Mouse (Mus musculus): Measurements from ENCODE around the gene Fbxl13. TPM values are rescaled to one million over a fixed set of nuclear protein-coding genes. Genes with fewer than 3 reads are reported as not detected.

Fbxl13 gene
- polyA plus RNA-seq, 1 experiment: 1.8 TPM

DNA sequence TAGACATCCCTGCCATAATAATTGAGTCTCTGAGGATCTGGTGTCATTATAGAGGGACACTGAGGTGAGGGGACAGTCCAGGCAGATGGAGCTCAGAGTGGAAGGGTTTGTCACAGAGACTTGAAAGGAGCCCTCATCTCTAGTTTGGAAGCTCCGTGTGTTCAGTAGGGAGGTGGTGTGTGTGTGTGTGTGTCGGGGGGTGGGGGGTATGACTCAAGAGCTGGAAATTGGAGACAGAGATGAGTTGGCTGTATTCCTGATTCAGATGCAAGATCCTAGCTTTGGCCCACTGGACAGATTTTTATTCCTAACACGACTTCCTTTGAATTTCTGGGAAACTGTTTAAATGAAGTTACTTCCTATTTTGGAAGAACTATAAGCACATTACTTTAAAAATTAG is 158.1 kb downstream of the Fbxl13 start:
- WGBS: 56% methylated on average over 3 of the region's 3 CpGs
- no peak for DNase-seq
- no peaks in the 10 kb centered on the region for H3K4me1 ChIP-seq (ENCODE audit: control insufficient read depth, insufficient read depth, low read length)
- no peak overlapping the region for H3K4me3 ChIP-seq (replicated peaks; ENCODE audit: extremely low read depth, low read depth, low read length)
- TF ChIP-seq CTCF (IDR thresholded peaks at IDR 0.05; ENCODE audit: insufficient read depth, low read length) (no peak), POLR2A (IDR thresholded peaks at IDR 0.05; ENCODE audit: borderline replicate concordance, extremely low read depth, low read depth, low read length) (no peak)

DNA sequence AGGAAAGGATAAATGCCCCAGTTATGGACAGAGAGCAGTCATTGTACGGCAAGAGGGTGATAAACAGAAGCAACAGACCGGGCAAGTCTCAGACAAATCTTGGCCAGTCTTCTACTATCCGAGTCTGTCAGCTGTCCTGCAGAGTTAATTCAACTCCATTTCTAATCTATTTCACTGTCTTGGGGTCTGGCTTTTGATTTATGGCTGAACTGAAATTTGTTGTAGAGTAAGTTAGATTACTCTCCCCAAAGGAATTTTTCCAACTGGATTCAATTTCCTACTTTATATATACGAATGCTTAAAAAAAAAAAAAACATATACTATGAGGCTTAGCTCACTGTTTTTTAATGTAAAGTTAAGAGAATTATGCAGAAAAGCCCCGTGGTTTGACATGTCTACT is 158.6 kb downstream of the Fbxl13 start:
- no peak for DNase-seq
- 67% methylated on average over 5 of the region's 5 CpGs for WGBS
- TF ChIP-seq POLR2A (IDR thresholded peaks at IDR 0.05; ENCODE audit: borderline replicate concordance, extremely low read depth, low read depth, low read length) (no peak), CTCF (IDR thresholded peaks at IDR 0.05; ENCODE audit: insufficient read depth, low read length) (no peak)
- Histone ChIP-seq H3K4me1 (ENCODE audit: control insufficient read depth, insufficient read depth, low read length) (no peaks in the 10 kb centered on the region), H3K4me3 (replicated peaks; ENCODE audit: extremely low read depth, low read depth, low read length) (no peak overlapping the region)

DNA sequence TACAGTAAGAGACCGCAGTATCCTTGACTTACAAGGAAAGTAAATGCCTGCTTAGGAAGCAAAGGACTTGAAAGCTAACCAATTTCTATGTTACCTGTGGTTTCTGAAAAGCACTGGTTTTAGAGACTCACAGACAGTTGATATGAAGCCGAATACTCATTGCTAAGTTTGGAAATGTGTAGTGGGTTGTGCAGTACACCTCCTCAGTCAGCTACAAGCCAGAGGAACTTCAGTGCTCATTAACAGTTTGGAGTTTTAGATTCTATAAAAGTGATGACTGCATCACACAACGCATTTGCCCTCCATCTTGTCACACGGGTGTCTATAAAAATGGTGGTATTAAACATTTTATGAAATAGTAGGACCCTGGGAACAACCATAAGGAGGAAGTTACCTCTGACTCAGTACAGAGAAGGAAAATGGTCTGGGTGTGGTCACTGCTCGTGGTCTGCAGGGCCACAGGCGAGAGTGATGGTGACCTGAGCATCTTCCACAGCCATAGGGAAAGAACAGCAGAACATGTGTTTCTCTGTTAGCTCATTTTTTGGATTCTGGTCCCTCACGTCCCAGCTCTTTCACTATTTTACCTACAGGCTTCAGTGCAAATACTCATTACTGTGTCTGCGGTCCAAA is 160.1 kb downstream of the Fbxl13 start:
- WGBS: 89% methylated on average over 8 of the region's 8 CpGs
- TF ChIP-seq POLR2A (IDR thresholded peaks at IDR 0.05; ENCODE audit: borderline replicate concordance, extremely low read depth, low read depth, low read length): no peak

DNA sequence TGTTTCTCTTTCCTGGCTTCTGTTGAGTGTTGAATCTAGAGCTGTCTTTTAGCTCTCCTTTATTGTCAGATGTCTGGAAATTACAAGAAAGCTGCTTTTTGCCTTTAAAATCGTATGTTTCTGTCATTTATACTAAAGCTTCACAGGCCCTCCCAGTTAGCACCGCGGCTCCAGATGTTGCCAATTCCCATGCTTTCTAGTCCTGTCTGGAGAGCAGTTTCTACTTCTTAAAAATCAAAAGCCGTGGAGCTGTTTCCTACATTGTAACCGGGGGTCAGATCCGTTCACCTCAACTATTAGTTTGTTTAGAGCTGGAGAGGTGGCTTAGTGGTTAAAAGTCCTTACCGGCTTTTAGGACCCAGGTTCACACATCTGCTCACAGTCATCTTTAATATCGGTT is 162.2 kb downstream of the Fbxl13 start:
- WGBS: 80% methylated on average over 8 of the region's 8 CpGs
- Histone ChIP-seq H3K4me1 (ENCODE audit: control insufficient read depth, insufficient read depth, low read length) (no peaks in the 10 kb centered on the region), H3K4me3 (replicated peaks; ENCODE audit: extremely low read depth, low read depth, low read length) (no peak overlapping the region)
- TF ChIP-seq CTCF (IDR thresholded peaks at IDR 0.05; ENCODE audit: insufficient read depth, low read length) (no peak), POLR2A (IDR thresholded peaks at IDR 0.05; ENCODE audit: borderline replicate concordance, extremely low read depth, low read depth, low read length) (no peak)
- no peak for DNase-seq

More for the DNA sequence above, 160.1 kb downstream of the Fbxl13 start:
- DNase-seq: no peak
- H3K4me3 ChIP-seq (replicated peaks; ENCODE audit: extremely low read depth, low read depth, low read length): no peak overlapping the region
- no peaks in the 10 kb centered on the region for H3K4me1 ChIP-seq (ENCODE audit: control insufficient read depth, insufficient read depth, low read length)

DNA sequence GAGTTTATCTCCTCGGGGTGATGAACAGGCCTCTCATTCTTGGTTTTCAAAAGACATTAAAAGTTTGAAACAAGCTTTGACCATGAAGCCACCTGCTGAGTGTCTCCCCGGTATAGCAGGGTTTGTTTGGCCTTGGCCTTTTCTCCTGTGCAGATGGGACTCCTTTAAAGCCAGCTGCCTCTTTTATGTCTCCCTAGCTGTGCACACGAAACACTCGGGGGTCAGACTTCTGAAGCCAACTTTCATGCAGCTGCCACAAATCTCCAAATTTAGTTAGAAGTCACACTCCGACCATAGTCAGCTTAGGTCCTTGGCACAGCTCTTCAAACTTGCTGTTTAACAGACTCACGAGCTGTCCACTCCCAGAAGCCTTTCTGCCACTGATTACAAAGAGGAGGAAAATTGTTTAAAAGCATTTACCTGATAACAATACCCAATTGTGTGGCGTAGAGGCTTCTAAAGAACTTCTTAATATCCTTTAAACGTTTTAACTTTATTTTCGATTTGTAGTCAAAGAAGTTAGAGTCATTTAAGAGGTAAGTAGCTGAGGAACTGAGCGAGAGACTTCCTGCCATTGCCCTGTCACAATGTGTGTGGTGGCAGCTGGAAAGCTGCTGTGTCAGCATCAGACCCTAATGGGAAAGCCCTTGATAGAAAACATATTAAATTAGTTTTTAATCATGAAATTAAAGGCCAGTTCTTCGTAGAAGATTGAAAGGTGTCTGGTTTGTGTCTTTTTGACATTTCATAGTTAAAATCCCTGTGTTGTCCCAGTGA is 162.8 kb downstream of the Fbxl13 start:
- no peak for DNase-seq
- TF ChIP-seq POLR2A (IDR thresholded peaks at IDR 0.05; ENCODE audit: borderline replicate concordance, extremely low read depth, low read depth, low read length) (no peak), CTCF (IDR thresholded peaks at IDR 0.05; ENCODE audit: insufficient read depth, low read length) (no peak)
- Histone ChIP-seq H3K4me1 (ENCODE audit: control insufficient read depth, insufficient read depth, low read length) (no peaks in the 10 kb centered on the region), H3K4me3 (replicated peaks; ENCODE audit: extremely low read depth, low read depth, low read length) (no peak overlapping the region)
- WGBS: 53% methylated on average over 11 of the region's 11 CpGs

DNA sequence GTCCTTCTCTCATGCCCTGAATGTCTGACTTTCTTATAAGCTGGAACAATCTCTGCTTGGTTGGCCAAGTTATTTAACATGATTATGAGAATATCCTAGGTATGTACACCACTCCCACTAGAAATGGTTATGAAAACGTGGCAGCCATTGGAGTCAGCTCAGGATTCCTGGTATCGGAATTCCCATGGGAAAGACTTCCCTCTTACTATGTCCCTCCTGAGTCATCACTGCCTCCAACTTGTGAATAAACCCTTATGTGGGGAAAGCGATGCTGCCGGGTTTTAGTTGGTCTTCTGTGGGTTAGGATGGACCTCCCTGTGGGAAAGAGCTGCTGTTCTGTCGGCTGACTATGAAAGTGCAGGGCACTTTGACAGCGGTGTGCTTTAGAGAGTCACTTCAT is 163.9 kb downstream of the Fbxl13 start:
- DNase-seq: no peak
- no peak for TF ChIP-seq CTCF (IDR thresholded peaks at IDR 0.05; ENCODE audit: insufficient read depth, low read length)
- TF ChIP-seq POLR2A (IDR thresholded peaks at IDR 0.05; ENCODE audit: borderline replicate concordance, extremely low read depth, low read depth, low read length): no peak
- WGBS: 89% methylated on average over 6 of the region's 6 CpGs
- Histone ChIP-seq H3K4me3 (replicated peaks; ENCODE audit: extremely low read depth, low read depth, low read length) (no peak overlapping the region), H3K4me1 (ENCODE audit: control insufficient read depth, insufficient read depth, low read length) (no peaks in the 10 kb centered on the region)

DNA sequence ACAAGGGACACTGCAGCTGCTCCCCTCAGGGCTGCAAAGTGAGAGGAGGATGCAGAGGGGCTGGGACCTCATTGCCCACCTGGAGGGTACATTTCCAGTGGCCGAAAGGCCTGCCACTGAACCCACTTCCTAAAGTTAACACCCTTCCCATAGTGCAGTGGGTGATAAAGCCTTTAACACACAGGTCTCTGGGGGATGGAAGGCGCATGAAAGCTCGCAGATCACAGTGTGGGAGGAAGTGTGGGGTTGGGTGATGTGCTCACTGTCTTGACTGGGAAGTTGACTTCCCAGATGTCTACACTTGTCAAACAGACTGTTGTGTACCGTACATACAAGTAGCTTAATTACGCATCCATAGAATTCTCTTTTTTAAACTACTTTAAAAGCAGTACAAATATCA is 165.7 kb downstream of the Fbxl13 start:
- Histone ChIP-seq H3K4me3 (replicated peaks; ENCODE audit: extremely low read depth, low read depth, low read length) (no peak overlapping the region), H3K4me1 (ENCODE audit: control insufficient read depth, insufficient read depth, low read length) (no peaks in the 10 kb centered on the region)
- no peak for TF ChIP-seq POLR2A (IDR thresholded peaks at IDR 0.05; ENCODE audit: borderline replicate concordance, extremely low read depth, low read depth, low read length)
- TF ChIP-seq CTCF (IDR thresholded peaks at IDR 0.05; ENCODE audit: insufficient read depth, low read length): no peak
- no peak for DNase-seq
- 88% methylated on average over 5 of the region's 5 CpGs for WGBS

DNA sequence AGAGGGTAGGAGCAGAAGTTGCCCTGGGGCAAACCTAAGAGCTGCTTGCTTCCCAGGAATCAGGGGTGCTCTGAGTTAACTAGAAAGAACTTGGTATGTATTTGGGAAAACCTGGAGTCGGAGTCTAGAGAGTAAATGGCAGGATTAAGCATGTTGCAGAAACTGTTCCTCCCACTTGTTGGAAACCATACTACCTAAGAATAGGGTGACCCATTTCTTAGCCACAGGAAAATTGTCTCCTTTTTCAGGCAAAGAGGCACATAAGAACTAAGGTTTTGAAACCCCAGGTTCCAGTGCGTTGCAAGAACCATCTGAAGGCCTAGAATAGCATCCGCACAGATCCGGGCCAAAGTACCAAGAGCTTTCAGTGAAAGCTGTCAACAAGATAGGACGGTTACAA is 167.0 kb downstream of the Fbxl13 start:
- WGBS: 90% methylated on average over 5 of the region's 5 CpGs
- H3K4me3 ChIP-seq (replicated peaks; ENCODE audit: extremely low read depth, low read depth, low read length): no peak overlapping the region
- TF ChIP-seq CTCF (IDR thresholded peaks at IDR 0.05; ENCODE audit: insufficient read depth, low read length): no peak
- no peak for TF ChIP-seq POLR2A (IDR thresholded peaks at IDR 0.05; ENCODE audit: borderline replicate concordance, extremely low read depth, low read depth, low read length)
- DNase-seq: no peak
- no peaks in the 10 kb centered on the region for H3K4me1 ChIP-seq (ENCODE audit: control insufficient read depth, insufficient read depth, low read length)

DNA sequence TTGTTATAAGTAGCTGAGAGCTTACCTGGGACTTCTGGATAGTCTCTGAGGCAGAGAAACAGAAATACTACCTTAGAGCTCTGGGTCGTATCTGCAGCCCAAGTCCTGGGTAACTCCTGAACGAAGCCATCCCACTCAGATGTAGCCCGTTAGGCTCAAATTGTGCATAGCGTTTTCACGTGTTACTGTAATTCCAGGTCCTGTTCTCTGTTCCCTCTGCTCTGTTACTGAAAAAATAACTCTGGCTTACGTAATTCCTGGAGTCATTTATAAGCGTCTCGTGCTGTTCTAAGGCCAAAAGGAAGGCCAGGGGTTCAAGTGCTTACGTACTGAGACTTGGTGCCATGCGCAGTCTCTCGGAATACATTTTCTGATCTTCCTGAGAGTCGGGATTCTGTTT is 177.3 kb downstream of the Fbxl13 start:
- WGBS: 87% methylated on average over 12 of the region's 12 CpGs
- Histone ChIP-seq H3K4me1 (ENCODE audit: control insufficient read depth, insufficient read depth, low read length) (no peaks in the 10 kb centered on the region), H3K4me3 (replicated peaks; ENCODE audit: extremely low read depth, low read depth, low read length) (no peak overlapping the region)
- TF ChIP-seq CTCF (IDR thresholded peaks at IDR 0.05; ENCODE audit: insufficient read depth, low read length): no peak
- no peak for TF ChIP-seq POLR2A (IDR thresholded peaks at IDR 0.05; ENCODE audit: borderline replicate concordance, extremely low read depth, low read depth, low read length)
- no peak for DNase-seq

DNA sequence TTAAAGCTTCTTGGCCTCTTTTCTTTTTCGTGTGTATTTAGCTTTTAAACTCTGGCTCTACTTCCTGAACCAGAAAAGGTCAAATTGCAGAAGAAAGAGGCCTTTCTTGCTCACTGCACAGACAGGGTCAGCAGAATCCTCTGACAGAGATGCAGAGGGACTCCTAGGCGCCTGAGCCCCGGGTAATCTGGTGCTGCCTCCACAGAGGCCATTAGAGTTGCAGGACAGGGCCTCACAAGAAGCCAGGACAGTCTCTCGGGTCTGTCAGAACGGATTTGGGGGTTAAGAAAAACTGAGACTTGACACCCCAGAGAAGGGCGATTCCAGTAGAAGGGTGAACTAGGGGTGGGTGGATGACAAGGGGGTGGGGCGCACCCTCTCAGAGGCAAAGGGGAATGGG is 178.0 kb downstream of the Fbxl13 start:
- Histone ChIP-seq H3K4me3 (replicated peaks; ENCODE audit: extremely low read depth, low read depth, low read length) (no peak overlapping the region), H3K4me1 (ENCODE audit: control insufficient read depth, insufficient read depth, low read length) (no peaks in the 10 kb centered on the region)
- TF ChIP-seq CTCF (IDR thresholded peaks at IDR 0.05; ENCODE audit: insufficient read depth, low read length): no peak
- no peak for TF ChIP-seq POLR2A (IDR thresholded peaks at IDR 0.05; ENCODE audit: borderline replicate concordance, extremely low read depth, low read depth, low read length)
- WGBS: 68% methylated on average over 7 of the region's 7 CpGs
- DNase-seq: no peak
